Mouse (Mus musculus) ES-E14 (cell line): ENCODE results near the gene Clec16a. TPM values are rescaled to one million over a fixed set of nuclear protein-coding genes. Genes with fewer than 3 reads are reported as not detected.

Experiments used
- DNase-seq: peaks from one replicate; pipeline ENCODE4 v3.0.0-alpha.2; 2013; ENCODE audit warnings: low read depth, low spot score
- H3K27ac ChIP-seq: 2 replicates; pipeline ENCODE4 v1.5.1; 2012; ENCODE audit warnings: low read depth, mild to moderate bottlenecking, low read length, moderate library complexity, mixed read lengths; ENCODE audit not compliant: poor library complexity, insufficient read depth, severe bottlenecking
- H3K36me3 ChIP-seq: 2 replicates; pipeline ENCODE4 v1.6.1; 2012; ENCODE audit warnings: mild to moderate bottlenecking, low read length, moderate library complexity, mixed read lengths; ENCODE audit not compliant: control insufficient read depth, poor library complexity, insufficient read depth, severe bottlenecking
- H3K4me1 ChIP-seq, 2 experiments: fragments of 150-350 bp in 1 of 2; sonication (generic) in 1 of 2; 2 replicates each; pipeline ENCODE4 v1.6.1; 2012; ENCODE audit warnings: low read length in 2 of 2, mild to moderate bottlenecking in 1 of 2, mixed read lengths in 1 of 2; ENCODE audit not compliant: control insufficient read depth in 2 of 2, insufficient read depth in 2 of 2, poor library complexity in 1 of 2
- H3K4me3 ChIP-seq, 2 experiments: fragments of 150-350 bp in 1 of 2; sonication (generic) in 1 of 2; 2 replicates each; pipeline ENCODE4 v1.5.1; 2012; ENCODE audit warnings: low read length in 2 of 2, low read depth in 1 of 2, mild to moderate bottlenecking in 1 of 2, mixed read lengths in 1 of 2; ENCODE audit not compliant: insufficient read depth in 1 of 2, poor library complexity in 1 of 2, severe bottlenecking in 1 of 2
- H3K9ac ChIP-seq: 2 replicates; pipeline ENCODE4 v1.6.1; 2012; ENCODE audit warnings: low read depth, mild to moderate bottlenecking, low read length, mixed read lengths; ENCODE audit not compliant: poor library complexity, insufficient read depth, severe bottlenecking
- H3K9me3 ChIP-seq: fragments of 150-350 bp; sonication (generic); 2 replicates; pipeline ENCODE4 v1.6.1; 2012; ENCODE audit warnings: low read depth, mild to moderate bottlenecking, low read length; ENCODE audit not compliant: control insufficient read depth, insufficient read depth
- CHD2 ChIP-seq: IDR thresholded peaks from 2 replicates; pipeline ENCODE4 v1.6.1; 2014; ENCODE audit warnings: mild to moderate bottlenecking, low read depth, low read length, inconsistent platforms
- HCFC1 ChIP-seq: IDR thresholded peaks from 2 replicates; pipeline ENCODE4 v1.6.1; 2012; ENCODE audit warnings: low read length, inconsistent platforms, borderline replicate concordance; ENCODE audit not compliant: insufficient read depth
- MAFK ChIP-seq: IDR thresholded peaks from 2 replicates; pipeline ENCODE4 v1.6.1; 2014; ENCODE audit warnings: mild to moderate bottlenecking, low read depth, low read length, inconsistent platforms; ENCODE audit not compliant: insufficient read depth
- ZC3H11A ChIP-seq: IDR thresholded peaks from 2 replicates; pipeline ENCODE4 v1.6.1; 2012; ENCODE audit warnings: low read depth, mild to moderate bottlenecking, inconsistent platforms, low read length, borderline replicate concordance
- ZNF384 ChIP-seq: IDR thresholded peaks from 2 replicates; pipeline ENCODE4 v1.6.1; 2012; ENCODE audit warnings: low read depth, low read length, inconsistent platforms
- in situ Hi-C, 2 experiments: fragments of 600-800 bp; cut with MboI; formaldehyde crosslinking; loops; one replicate each; pipeline ENCODE4 v1.15.1; 2025; ENCODE audit warnings: low sequenced_read_pairs in 2 of 2, inconsistent platforms in 1 of 2; ENCODE audit not compliant: unreplicated experiment in 2 of 2
- total RNA-seq: library from RNA; depleted of rRNA; stranded (reverse); fragments of 300-350 nt; gene quantifications from 2 replicates; pipeline ENCODE4 v1.2.3, GENCODE M21; 2012

Gene Clec16a
- total RNA-seq, 1 experiment: 14.6 TPM

GRCm38 (mm10) chr16:10776322-10776721 is 231.2 kb downstream of the Clec16a start:
- DNase-seq: no peak
- H3K9ac ChIP-seq: no peak overlapping the region
- in situ Hi-C loops: no loop called here
- no peak overlapping the region for H3K4me3 ChIP-seq
- TF ChIP-seq MAFK: no peak
- no peak for TF ChIP-seq ZC3H11A
- no peak for TF ChIP-seq ZNF384
- no peak for TF ChIP-seq CHD2
- TF ChIP-seq HCFC1: no peak
- no peaks in the 10 kb centered on the region for H3K36me3 ChIP-seq
- no peaks in the 10 kb centered on the region for H3K4me1 ChIP-seq
- no peak overlapping the region for H3K27ac ChIP-seq
- no peaks in the 10 kb centered on the region for H3K9me3 ChIP-seq

GRCm38 (mm10) chr16:10777579-10778160 is 232.5 kb downstream of the Clec16a start:
- DNase-seq: no peak
- Histone ChIP-seq H3K27ac (no peak overlapping the region), H3K4me3 (no peak overlapping the region), H3K36me3 (no peaks in the 10 kb centered on the region), H3K9me3 (no peaks in the 10 kb centered on the region), H3K9ac (no peak overlapping the region), H3K4me1 (peaks cover 0 to 4% of the 10 kb centered on the region in 2 experiments; a peak in 1 of 4 replicates)
- in situ Hi-C loops: no loop called here
- TF ChIP-seq CHD2 (no peak), MAFK (no peak), HCFC1 (no peak), ZNF384 (no peak), ZC3H11A (no peak)

- no peaks in the 10 kb centered on the region for H3K9me3 ChIP-seq
- TF ChIP-seq MAFK: no peak
- TF ChIP-seq HCFC1: no peak
- no peak for TF ChIP-seq ZC3H11A
- TF ChIP-seq ZNF384: no peak
- TF ChIP-seq CHD2: no peak
- no peak overlapping the region for H3K4me3 ChIP-seq
- no peak overlapping the region for H3K27ac ChIP-seq
- no peak overlapping the region for H3K9ac ChIP-seq
- in situ Hi-C loops: loop anchor here in 1 of 2 experiments (10.0 kb wide), 1 partner anchor 366 kb away; the partner anchor contains the start of gene Nubp1
- H3K4me1 ChIP-seq: peaks cover 0 to 4% of the 10 kb centered on the region in 2 experiments; a peak in 1 of 4 replicates
- no peaks in the 10 kb centered on the region for H3K36me3 ChIP-seq
- DNase-seq: no peak
Measured at GRCm38 (mm10) chr16:10780631-10781120, 235.5 kb downstream of the Clec16a start.

- in situ Hi-C loops: loop anchor here in 1 of 2 experiments (10.0 kb wide), 1 partner anchor 367 kb away; the partner anchor contains the start of gene Nubp1
- Histone ChIP-seq H3K27ac (no peak overlapping the region), H3K9me3 (no peaks in the 10 kb centered on the region), H3K4me1 (peaks cover 5 to 9% of the 10 kb centered on the region in 2 experiments; a peak in 2 of 4 replicates), H3K36me3 (no peaks in the 10 kb centered on the region), H3K4me3 (no peak overlapping the region), H3K9ac (no peak overlapping the region)
- no peak for DNase-seq
- TF ChIP-seq HCFC1 (no peak), ZNF384 (0 out of 2 replicates have a peak, but pooled peaks have one; percentile 33)
Measured at GRCm38 (mm10) chr16:10781862-10782371, 236.8 kb downstream of the Clec16a start.
